Mouse (Mus musculus) urinary bladder, postnatal 10 days (tissue): Measurements from ENCODE around the gene Sap30l.
A peak's percentile ranks its signal among the peaks of the same experiment; 100 is the strongest.
"Not testable (repeated sequence)": the region's sequence is repeated elsewhere in the genome, so short reads cannot be mapped to it uniquely, and the experiment has no call there.

Experiments
- DNase-seq: peaks from one replicate; pipeline ENCODE4 v3.0.0; 2022; ENCODE audit warnings: low spot score

The Sap30l gene

DNA sequence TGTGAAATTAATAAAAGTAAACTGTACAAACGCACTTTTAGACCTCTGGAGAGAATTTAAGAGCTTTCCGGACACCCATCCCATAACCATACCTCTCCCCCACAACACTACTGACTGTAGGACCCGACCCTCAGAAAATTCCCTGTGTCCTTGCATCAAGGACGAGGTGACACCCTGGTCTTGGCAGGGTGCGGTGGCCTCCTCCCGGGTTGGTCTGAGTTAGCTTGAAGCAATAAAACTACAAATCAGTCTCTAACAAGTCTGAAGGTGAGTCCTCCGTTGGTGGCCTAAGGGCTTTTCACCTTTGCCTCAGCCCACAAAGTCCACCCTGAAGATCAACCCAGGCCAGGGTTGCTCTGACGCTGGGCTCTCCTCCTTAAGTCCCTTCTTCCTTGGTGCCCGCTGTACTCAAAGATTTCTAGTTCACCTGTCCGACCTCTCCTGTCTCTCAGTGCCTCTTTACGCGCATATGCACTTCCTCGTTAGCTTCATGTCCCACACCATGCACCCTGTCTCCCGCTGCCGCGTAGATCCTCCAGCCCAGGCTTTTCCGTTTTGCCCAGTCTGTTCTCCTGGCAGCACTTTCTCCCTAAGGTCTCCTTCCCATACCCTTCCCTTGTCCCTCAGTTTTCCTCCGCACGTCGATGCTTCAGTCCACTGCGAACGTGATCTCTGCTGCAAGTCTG lies 1.0 kb upstream of the Sap30l start:
- no peak for DNase-seq

DNA sequence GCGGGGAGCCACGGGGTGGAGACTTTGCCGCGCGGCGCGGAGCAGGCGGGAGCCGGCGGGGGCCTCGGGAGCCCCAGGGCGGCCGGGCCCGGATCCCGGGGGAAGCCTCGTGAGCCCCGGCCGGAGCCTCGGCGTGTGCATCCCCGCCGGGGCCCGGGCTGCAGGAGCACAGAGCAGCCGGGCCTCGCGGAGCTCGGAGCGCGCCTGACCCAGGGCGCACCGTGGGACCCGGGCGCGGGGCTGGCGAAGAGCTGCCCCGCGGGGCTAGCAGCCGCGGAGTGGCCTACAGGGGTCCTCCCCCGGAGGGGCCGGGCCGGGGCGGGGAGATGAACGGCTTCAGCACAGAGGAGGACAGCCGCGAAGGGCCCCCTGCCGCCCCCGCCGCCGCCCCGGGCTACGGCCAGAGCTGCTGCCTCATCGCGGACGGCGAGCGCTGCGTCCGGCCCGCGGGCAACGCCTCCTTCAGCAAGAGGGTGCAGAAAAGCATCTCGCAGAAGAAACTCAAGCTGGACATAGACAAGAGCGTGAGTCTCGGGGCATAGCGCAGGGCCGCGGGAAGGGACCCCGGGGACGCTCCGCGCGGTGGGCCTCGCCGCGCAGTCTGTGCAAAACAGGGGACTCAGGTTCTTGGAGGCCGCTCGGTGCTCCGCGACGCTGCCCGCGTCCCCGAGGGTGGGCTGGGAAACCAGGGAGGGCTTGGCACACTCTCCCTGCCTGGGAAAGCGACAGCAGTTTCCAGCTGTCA lies 501 bp downstream of the Sap30l start:
- DNase-seq, result peak; percentile 37

DNA sequence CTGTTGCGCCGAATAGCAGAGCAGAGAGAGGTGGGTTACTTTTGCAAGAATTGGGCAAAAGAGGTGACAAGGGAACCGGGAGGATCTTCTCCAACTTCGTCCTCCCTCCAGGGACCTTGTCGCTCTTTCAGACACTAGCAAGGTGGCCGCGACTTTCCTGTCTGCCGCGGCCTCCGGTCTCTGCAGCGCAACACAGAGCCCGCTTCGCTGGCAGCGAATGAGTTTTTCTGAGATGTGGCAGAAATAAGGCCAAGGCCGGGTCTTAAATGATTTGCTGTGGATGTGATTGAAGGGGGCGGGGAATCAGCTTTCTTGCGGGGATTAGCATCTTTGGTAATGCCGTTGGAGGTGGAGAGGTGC lies 1.1 kb downstream of the Sap30l start:
- no peak for DNase-seq

DNA sequence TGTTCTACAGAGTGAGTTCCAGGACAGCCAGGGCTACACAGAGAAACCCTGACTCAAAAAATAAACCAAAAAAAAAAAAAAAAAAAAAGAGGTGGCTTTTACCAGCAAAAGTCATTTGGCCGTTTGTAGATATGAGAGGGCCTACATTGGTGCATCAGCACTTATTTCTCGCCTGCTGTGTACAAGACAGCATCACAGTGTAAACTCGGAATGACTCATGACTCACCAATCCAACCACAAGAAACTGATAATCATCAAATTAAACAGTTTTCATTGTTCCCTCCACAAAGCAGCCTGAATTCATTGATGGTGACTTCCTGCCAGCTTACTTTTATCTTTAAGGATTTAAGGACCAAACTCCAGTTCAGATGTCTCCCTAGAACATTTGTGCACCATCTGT lies 3.6 kb downstream of the Sap30l start:
- no peak for DNase-seq

DNA sequence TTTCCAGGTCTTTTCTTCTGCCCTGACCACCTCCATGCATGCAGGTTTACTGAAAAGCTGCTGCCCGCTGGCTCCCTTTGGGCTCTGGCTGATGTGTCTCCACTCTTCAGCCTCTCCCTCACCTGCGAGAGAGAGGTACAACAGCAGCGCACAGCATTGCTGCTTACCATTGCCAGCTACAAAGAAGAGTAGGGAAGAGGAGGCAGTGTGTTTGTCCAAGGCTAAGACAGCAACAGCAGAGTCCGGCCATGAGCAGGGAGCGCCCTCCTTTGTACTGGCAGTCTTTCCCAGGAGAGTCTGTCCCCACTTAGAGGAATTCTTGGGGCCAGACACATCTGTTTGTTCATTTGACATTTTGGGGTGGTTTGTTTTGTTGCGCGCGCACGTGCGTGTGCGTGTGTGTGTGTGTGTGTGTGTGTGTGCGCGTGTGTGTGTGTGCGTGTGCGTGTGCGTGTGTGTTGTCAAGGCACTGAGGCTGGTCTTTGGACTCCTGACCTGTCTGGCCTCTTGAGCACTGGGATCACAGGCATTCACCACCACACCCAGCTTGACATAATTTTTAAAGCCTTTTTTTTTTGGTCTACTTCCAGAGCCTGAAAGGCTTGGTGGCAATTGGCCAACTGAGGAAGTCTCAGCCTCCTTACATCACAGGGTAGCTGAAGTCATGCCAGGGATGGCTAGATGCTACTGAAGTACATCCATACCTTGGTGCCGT lies 7.7 kb downstream of the Sap30l start:
- DNase-seq, result no peak

DNA sequence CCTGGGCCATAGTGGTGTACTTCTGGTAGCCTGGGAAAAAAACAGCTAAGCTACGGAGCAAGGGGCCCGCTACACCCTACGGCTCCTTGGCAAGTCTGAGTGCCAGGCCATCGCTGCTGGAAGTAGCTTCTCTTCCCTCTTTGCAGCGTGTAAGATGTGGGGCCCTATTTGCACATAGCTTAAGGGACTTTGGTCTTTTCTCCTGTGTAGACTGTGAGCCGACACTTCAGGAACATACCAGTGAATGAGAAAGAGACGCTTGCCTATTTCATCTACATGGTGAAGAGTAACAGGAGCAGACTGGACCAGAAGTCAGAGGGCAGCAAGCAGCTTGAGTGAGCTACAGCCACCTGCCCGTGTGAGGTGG lies 8.3 kb downstream of the Sap30l start:
- DNase-seq, result no peak

DNA sequence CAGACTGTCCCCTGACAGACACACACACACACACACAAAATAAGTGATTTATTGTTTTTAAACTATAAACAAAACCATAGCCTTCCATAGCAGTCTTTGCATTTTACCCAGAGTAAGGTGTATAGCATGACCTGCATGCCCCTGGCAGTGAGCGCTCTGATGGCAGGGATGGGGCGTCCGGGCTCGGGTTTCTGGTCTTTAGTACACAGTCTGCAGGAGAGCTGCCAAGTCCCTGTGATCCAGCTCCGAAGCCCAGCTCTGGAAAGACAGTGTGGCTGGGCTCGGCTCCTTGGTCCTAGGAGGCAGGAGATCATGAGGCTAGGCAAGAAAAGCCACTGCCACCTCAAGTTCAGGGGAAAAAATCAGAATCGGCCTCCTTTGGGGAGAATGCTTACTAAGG lies 9.6 kb downstream of the Sap30l start:
- no peak for DNase-seq

DNA sequence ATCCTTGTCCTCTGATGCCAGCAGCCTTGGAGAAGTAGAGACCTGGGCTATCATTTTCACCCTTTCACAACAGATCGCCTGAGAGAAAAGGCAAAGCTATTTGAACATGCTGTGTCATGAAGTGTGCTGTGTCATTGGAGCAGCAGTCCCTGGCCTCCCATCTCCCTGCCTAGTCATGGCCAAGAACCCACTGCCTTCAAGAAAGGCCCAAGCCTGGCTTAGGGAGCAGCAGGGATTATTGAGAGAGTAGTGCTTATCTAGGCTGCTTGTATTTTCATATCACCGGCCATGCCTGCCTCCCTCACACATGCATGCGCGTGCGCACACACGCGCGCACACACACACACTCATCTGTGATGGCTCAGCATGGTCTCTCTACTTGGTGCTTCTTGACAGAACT lies 10.8 kb downstream of the Sap30l start:
- no peak for DNase-seq

DNA sequence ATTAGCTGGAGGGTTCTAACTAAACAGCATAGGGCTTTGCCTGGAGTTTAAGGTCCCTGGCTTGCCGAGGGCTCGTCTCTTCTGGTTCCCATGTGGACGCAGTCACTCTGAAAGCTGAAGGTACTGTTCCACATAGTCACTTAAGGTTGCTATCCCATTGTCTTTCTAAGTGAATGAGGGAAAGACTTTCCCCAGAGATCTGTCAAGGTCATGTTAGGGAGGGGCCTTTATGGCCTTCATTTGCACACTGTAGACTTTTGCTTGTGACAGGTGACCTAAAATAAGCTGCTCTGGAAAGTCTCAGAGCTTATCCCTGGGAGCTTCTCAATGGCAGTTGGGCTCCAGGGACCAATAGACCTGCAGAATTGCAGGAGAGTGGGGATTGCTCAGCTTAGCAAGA lies 12.2 kb downstream of the Sap30l start:
- no peak for DNase-seq

DNA sequence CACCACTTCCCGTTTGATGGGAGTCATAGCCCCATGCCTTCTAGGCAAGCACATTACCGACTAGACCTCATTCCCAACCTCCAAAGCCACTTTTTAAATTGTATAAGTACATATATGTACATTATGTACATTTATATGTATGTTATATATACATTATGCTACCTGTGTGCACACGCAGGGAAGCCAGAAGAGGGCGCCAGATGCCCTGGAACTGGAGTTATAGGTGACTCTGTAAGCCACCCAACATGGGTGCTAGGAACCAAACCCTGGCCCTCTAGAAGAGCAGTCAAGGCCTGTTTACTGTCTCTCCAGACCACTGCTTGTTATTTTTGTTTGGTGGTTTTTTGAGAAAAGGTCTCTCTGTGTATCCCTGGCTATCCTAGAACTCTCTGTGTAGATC lies 16.8 kb downstream of the Sap30l start:
- no peak for DNase-seq

DNA sequence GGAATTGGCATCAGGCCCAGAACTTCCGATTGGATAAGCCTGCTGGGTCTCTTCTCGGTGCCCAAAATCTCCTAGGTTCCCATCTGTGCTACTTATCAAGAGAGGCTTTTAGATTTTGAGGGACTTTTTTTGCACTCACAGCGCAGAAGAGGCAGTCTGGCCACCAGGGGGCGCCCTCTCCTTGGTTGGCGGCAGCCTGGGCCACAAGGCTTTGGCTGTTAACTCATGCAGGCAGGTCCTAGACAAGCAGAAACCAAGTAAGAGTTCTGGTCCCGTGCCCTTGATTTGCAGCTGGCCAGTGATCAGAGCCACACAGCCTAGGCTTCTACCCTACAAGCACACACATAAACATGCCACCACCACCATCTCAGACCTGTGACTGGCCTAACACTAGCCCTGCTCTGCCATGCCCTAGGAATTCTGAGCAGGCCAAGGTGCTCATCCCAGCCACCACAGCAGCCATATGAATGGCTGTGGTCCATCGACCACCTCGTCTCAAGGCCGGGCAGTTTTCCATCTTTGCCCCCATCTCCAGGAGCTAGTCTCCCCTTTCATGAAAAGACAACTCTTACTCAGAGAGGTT lies 18.7 kb downstream of the Sap30l start:
- peak; percentile 72 for DNase-seq

DNA sequence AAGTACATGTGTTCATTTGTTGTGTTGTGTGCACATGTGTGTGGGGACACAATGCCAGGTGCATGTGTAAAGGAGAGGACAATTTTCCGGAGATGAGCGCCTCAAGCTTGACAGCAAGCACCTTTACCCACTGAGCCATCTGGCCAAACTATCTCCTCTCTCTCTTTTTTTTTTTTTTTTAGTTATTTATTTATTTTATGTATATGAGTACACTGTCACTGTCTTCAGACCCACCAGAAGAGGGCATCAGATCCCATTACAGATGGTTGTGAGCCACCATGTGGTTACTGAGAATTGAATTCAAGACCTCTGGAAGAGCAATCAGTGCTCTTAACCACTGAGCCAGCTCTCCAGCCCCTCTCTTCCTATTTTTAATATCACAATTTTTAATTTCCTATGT lies 21.7 kb downstream of the Sap30l start:
- not testable (repeated sequence) for DNase-seq

DNA sequence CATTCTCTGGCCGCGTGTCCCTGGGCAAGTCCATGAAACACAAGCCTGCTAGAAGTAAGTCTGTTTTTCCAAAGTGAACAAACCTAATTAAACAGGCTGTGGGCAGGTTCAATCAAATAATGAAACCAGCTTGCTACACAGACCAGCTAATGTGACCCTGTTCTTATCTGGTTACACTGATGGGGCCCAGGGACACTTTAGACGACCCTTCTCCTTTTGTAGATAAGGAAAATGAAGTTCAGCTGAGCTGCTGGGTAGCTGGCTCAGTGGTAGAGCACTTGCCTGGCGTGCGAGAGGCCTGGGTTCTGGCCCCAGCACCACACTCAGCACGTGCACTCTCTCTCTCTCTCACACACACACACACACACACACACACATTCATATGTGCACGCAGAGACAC lies 22.3 kb downstream of the Sap30l start:
- no peak for DNase-seq

DNA sequence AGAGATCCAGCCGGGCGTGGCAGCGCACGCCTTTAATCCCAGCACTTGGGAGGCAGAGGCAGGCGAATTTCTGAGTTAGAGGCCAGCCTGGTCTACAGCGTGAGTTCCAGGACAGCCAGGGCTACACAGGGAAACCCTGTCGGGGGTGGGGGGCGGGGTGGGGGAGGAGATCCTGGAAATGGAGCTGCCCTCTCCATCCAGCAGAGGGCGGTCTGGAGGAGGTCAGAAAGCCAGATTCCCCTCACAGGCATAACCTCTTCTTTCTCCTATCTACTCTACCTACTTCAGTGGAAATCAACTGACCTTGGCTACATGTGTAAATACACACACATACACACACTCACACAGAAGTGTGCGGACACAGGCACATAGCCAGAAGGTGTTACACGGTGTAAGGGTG lies 23.8 kb downstream of the Sap30l start:
- not testable (repeated sequence) for DNase-seq

DNA sequence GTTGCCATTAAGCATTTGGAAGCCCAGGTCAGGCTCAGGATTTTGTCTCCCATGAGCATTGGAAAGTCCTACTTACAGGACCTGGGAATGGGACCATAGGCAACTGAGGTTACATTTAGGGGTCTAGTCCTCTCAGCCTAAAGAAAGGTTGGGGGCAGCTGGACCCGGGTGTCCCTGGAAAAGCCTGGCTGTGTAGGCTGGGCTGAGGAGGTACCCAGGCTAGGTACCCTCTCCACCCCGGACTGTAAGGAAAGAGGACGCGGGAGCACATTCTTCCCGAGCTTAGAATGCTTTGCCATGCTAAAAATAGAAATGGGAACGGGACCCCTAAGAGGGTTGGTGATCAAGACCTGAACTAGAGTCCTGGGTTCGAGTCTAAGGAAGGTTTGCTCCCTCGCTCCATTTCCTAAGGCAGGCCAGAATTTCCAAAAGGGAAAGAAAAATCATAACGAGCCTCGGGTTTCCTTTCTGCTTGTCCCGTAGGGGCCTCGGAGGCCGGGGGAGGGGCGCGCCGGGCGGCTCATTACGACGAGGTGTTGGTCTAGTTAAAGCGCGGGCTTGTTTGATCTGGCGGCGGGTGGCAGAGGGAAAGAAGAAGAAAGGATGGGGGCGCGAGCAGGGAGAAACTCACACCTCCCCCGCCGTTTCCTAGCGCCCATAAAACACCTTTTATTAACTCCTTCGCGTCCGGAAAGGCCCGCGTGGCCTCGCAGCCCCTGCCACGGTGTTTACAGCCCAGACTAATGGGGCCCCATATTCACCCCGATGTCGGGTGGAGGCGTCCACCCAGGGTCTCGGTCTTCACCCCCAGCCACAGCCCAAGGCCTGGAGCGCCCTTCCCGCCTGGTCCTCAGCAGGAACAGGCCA lies 25.8 kb downstream of the Sap30l start:
- DNase-seq, result no peak

DNA sequence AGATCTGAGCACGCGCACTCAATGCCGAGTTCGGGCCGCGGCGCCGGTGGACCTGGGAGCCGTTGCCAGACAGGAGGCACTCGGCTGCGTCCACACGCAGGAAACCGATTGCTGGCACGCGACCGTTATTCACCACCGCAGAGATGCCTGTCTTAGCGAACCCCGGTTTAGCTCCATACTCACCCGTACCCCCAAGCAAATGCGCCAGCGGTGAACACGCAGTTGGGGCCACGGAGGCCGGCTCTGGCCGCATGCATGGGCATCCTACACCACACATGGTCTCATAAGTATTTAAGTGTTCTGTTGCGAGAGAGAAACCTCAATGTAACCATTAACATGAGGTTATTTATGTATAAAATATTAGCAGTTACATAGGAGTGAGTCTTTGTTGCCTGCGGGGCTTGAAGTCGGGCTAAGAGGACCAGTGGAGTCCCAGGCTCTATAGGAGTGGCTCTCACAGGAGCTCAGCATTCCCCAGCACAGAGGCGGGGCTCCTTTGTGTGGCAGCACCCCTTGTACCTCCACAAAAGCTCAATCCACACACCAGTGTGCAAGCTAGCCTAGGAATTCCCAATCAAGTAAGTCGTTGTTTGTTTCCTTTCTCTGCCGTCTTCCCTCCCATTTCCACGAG lies 26.6 kb downstream of the Sap30l start:
- no peak for DNase-seq

DNA sequence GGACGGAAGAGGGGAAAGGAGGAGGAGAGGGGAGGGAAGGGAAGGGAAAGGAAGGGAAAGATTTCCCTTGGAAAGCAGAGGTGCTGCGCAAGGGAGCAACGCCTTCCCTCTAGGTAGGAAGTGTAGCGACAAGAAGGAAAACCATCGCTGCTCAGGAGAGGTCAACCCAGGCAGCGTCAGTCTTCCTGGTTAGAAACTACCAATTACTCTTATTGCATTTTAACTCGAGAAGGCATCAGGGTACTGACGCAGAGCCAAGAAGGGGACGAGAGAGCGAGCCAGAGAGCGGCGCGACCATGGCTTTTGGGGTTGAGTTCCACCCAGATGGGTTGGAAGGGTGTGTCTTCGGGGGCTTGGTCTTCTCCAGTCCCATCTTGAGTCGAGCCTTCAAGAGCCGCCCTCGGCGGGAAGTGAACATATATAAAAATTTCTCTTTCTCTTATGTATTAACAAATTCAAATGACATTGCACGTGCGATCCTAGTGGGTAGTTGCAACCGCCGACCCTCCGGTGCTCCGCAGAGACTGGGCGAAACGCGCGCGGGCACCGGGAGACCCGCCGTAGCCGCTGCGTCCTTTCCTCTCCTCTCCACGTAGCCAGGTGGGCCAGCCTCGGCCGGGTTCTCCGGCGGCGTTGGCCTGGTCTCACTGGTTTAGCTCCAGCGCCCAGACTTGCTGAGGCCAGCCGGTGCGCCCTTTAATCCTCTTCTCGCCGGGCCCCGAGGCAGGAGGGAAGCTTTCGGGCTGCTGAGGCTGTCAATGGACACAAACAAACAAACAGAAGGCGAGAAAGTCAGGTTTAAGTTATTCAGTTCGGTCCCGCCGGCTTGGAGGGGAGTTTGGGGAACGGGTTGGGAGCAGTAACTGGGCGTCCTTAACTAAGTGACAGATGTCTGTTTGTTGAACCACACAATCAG lies 27.8 kb downstream of the Sap30l start:
- no peak for DNase-seq

DNA sequence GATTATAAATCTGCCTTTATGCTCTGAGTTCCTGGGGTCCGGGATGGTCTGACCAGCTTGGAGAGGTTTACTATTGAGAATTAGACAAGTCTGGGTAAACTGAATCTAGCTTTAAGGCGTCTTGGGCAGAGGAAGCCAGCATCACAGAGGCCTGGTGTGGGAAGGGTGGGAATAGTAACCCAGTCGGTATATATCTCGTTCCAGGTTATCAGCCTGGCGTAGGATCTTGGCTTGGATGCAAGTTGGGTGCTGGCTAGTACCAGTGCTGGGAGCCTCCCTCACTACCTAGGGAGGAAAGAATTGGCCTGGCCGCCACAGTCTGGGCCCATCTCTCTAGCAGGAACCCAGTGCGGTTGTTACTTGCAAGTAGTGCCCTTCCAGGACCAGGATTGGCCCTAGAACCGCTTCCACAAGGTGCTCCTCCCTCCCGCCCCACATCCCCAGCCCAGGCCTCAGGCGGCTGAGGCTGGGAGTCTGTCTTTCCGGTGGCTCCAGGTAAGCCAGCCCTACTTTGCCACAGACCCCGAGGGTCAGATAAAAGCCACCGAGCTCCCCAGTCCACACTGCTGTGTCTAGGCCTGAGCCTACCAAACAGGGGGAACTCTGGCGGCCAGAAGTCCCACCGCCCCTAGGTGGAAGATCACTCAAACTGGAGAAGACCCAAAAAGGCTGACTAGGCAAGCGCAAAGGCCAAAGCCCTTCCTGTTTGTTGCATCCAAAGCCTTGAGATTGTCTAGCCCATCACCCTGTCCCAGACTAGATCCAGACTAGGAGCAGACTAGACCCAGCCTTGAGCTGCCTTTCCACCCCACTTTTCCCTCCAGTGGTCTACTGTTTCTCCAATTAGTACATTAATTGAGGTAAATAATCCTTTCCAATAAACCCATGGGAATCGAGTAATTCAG lies 28.7 kb downstream of the Sap30l start:
- DNase-seq, result no peak

DNA sequence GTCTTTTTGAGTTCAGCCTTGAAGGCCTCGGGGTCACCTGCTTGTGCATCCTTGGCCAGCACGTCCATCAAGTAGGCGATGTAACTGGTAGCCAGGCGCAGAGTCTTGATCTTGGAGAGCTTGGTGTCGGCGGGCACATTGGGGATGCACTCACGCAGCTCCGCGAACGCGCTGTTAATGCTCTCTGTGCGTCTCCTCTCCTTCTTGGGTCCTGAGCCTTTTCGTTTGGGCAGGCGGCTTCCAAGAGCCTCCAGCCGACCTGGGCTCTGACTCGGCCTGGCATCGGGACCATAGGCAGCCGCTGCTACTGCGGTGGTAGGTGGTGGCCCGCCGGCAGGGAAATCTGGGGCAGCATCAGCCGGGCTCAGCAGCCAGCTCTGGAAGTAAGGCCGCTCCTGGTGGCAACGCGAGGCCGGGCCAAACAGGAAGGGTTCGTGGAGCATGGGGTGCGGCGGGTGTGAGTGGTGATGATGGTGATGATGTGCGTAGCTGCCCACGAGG lies 29.9 kb downstream of the Sap30l start:
- DNase-seq, result no peak
